Mouse (Mus musculus) thymus, postnatal 10 days (tissue): ENCODE measurements around the gene Sec62.
"Not testable (repeated sequence)": the region's sequence is repeated elsewhere in the genome, so short reads cannot be mapped to it uniquely, and the experiment has no call there.

Experiments
- DNase-seq, 2 experiments: peaks; one replicate each; pipeline ENCODE4 v3.0.0; 2021; ENCODE audit warnings: low spot score in 2 of 2

Gene Sec62

GRCm38 (mm10) chr3:30831848-30832606 lies 39.4 kb downstream of the Sec62 start:
- DNase-seq: no peak

GRCm38 (mm10) chr3:30833254-30833653 lies 40.6 kb downstream of the Sec62 start:
- DNase-seq: no peak

- DNase-seq: no peak
Observed at GRCm38 (mm10) chr3:30845755-30846154, 53.1 kb downstream of the Sec62 start.

- no peak for DNase-seq
Observed at GRCm38 (mm10) chr3:30847413-30847812, 54.7 kb downstream of the Sec62 start.

GRCm38 (mm10) chr3:30851422-30851821 lies 58.7 kb downstream of the Sec62 start:
- DNase-seq: no peak

- DNase-seq: no peak
Observed at GRCm38 (mm10) chr3:30853596-30853995, 60.9 kb downstream of the Sec62 start.

- DNase-seq: peak; percentile 51 to 70
Observed at GRCm38 (mm10) chr3:30855604-30856458, 63.2 kb downstream of the Sec62 start, which contains the start of gene Gpr160. Gpr160 (plus strand) TSS chr3:30855950.

GRCm38 (mm10) chr3:30859599-30859998 lies 66.9 kb downstream of the Sec62 start:
- not testable (repeated sequence) for DNase-seq

- no peak for DNase-seq
Observed at GRCm38 (mm10) chr3:30860705-30861104, 68.0 kb downstream of the Sec62 start.

GRCm38 (mm10) chr3:30863712-30864435 lies 71.2 kb downstream of the Sec62 start:
- DNase-seq: no peak

GRCm38 (mm10) chr3:30864640-30865039 lies 72.0 kb downstream of the Sec62 start:
- DNase-seq: no peak

GRCm38 (mm10) chr3:30868176-30868575 lies 75.5 kb downstream of the Sec62 start:
- DNase-seq: no peak

GRCm38 (mm10) chr3:30868625-30869024 lies 76.0 kb downstream of the Sec62 start:
- no peak for DNase-seq

GRCm38 (mm10) chr3:30869995-30870394 lies 77.3 kb downstream of the Sec62 start:
- no peak for DNase-seq
